10 mouse cellular contexts compared by ENCODE assay signal in genomic region chr17:15977374-15978031, GRCm38 (mm10).
DNase-seq lines count a peak whose midpoint lies in the region; ATAC-seq lines count a peak whose summit lies in the region.
"Had no signal": no experiment of that assay in that cellular context is flagged by ENCODE, and none has a peak within 500 bp of the region (broad histone marks: within the 10 kb centered on the region; RNA-seq: fewer than 3 reads in every experiment).

No protein-coding gene starts in this region.

- no peak overlapping the region for H3K9ac ChIP-seq in midbrain, embryonic 14.5 days (replicated peaks; ENCODE audit: low read length)

- intact Hi-C loops in gastrocnemius, postnatal 36 days (cut with DNase I) = no loop called here

- H3K4me1 ChIP-seq in midbrain, embryonic 14.5 days (ENCODE audit: control insufficient read depth, insufficient read depth, low read length) = peaks cover 8% of the 10 kb centered on the region; the same call in 1 of the 2 replicates
- H3K4me1 ChIP-seq: megakaryocyte, embryonic 14.5 days had no signal

- no peaks in the 10 kb centered on the region for H3K9me3 ChIP-seq in midbrain, embryonic 14.5 days (ENCODE audit: control insufficient read depth, low read length)
- H3K9me3 ChIP-seq: megakaryocyte, embryonic 14.5 days had no signal

- peak; percentile 92 for ATAC-seq in midbrain, embryonic 14.5 days (ENCODE audit: low FRiP score, low TSS enrichment)
- no peak for ATAC-seq in megakaryocyte, adult 5-6 weeks (ENCODE audit: poor library complexity, severe bottlenecking)
- no peak for ATAC-seq in monocyte, adult 5-6 weeks (replicated peaks; ENCODE audit: insufficient number of reproducible peaks, low FRiP score, low TSS enrichment, poor library complexity, severe bottlenecking)
- ATAC-seq: Patski had no signal

- no peaks in the 10 kb centered on the region for H3K36me3 ChIP-seq in midbrain, embryonic 14.5 days (ENCODE audit: control insufficient read depth, insufficient read depth, low read length)

- H3K4me3 ChIP-seq in midbrain, embryonic 14.5 days (replicated peaks; ENCODE audit: low read depth, low read length) = no peak overlapping the region
- H3K4me3 ChIP-seq: megakaryocyte, embryonic 14.5 days had no signal

- H3K27me3 ChIP-seq in midbrain, embryonic 14.5 days (ENCODE audit: control insufficient read depth, insufficient read depth, low read length) = no peaks in the 10 kb centered on the region
- H3K27me3 ChIP-seq: megakaryocyte, embryonic 14.5 days; Patski had no signal

- 0 out of 2 replicates have a peak overlapping the region, but pooled peaks have one; percentile 17 for H3K4me2 ChIP-seq in midbrain, embryonic 14.5 days (ENCODE audit: low read length)

- peak overlapping the region; percentile 75 for H3K27ac ChIP-seq in midbrain, embryonic 14.5 days (replicated peaks; ENCODE audit: low read depth, low read length)

- DNase-seq in embryo, embryonic 10.5 days (ENCODE audit: low spot score) = peak; percentile 58
- DNase-seq in embryo, embryonic 10 days (ENCODE audit: low spot score) = no peak
- peak; percentile 11 for DNase-seq in brain, adult 2 months (ENCODE audit: low read depth, low spot score)
- peak; percentile 14 to 16 for DNase-seq in gastrocnemius, postnatal 36 days
- peak; percentile 85 for DNase-seq in midbrain, embryonic 14.5 days
- no peak for DNase-seq in frontal cortex, postnatal 10 days (ENCODE audit: low spot score in 2 of 2)

- WGBS in midbrain, embryonic 14.5 days = 8% methylated on average over 7 of the region's 7 CpGs

Comparison
In these comparisons a context has a peak if more than half of its experiments do, and no peak if none do; other contexts are left out.
1. DNase-seq: peak in embryo, embryonic 10.5 days (single experiment), brain, adult 2 months (single experiment), gastrocnemius, postnatal 36 days (2 of 2) and midbrain, embryonic 14.5 days (single experiment); none in embryo, embryonic 10 days (single experiment) and frontal cortex, postnatal 10 days (0 of 2).